Mouse (Mus musculus): ENCODE measurements at regions not wholly inside any gene's neighbourhood (a gene's known extent, or its start where the extent isn't known, plus 50 kb on each side); places are given as distances from the start of the nearest gene placed in this dataset.

DNA sequence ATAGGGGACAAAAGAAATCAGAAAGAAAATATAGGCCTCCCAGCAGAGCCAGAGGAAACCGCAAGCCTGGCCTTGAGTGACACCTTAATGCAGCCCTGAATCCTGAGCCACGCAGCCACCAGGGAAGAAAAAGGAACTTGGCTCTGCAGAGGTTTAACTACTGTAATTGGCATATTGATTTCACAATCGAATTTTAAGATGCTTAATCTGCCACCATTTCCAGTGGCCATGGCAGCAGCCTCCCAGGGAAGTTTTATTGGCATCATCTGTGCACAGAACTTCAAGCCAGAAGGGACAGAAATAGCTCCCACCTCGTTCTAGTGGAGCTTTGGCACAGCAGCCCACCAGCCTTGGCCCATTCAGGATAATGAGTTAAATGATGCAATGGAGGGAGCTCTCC lies 117.1 kb upstream of the Hs6st1 start:
- no peaks in the 10 kb centered on the region for H3K27me3 ChIP-seq (ENCODE audit: control insufficient read depth, insufficient read depth, insufficient read length)
- no peak for TF ChIP-seq TCF12 (IDR thresholded peaks at IDR 0.05; ENCODE audit: insufficient read depth, poor library complexity, severe bottlenecking)
- no peak for TF ChIP-seq MAX (IDR thresholded peaks at IDR 0.05; ENCODE audit: low read depth)
- TF ChIP-seq MYOD1 (IDR thresholded peaks at IDR 0.05; ENCODE audit: control insufficient read depth in 1 of 3, insufficient read length in 2 of 3, low read depth in 2 of 3) = no peak
- TF ChIP-seq USF1 (IDR thresholded peaks at IDR 0.05; ENCODE audit: low read depth) = no peak
- no peak for TF ChIP-seq TCF3 (IDR thresholded peaks at IDR 0.05; ENCODE audit: insufficient read length, low read depth)
- TF ChIP-seq E2F4 (IDR thresholded peaks at IDR 0.05; ENCODE audit: insufficient read depth) = no peak
- no peak overlapping the region for H3ac ChIP-seq (ENCODE audit: control insufficient read depth, insufficient read length)
- H3K4me3 ChIP-seq = no peak overlapping the region
- H3K79me2 ChIP-seq (ENCODE audit: control insufficient read depth, insufficient read depth) = no peaks in the 10 kb centered on the region
- no peak overlapping the region for H3K4me2 ChIP-seq (ENCODE audit: low read depth)
- H3K36me3 ChIP-seq (ENCODE audit: control insufficient read depth, insufficient read depth) = no peaks in the 10 kb centered on the region

GRCm38 (mm10) chr1:35953721-35954120 lies 114.5 kb upstream of the Hs6st1 start:
- Histone ChIP-seq H3K4me3 (no peak overlapping the region), H3ac (ENCODE audit: control insufficient read depth, insufficient read length) (no peak overlapping the region), H3K27me3 (ENCODE audit: control insufficient read depth, insufficient read depth, insufficient read length) (no peaks in the 10 kb centered on the region), H3K4me2 (ENCODE audit: low read depth) (no peak overlapping the region), H3K79me2 (ENCODE audit: control insufficient read depth, insufficient read depth) (no peaks in the 10 kb centered on the region), H3K36me3 (ENCODE audit: control insufficient read depth, insufficient read depth) (no peaks in the 10 kb centered on the region)
- TF ChIP-seq MYOG (IDR thresholded peaks at IDR 0.05; ENCODE audit: control insufficient read depth in 1 of 3, insufficient read depth in 1 of 3, insufficient read length in 2 of 3, low read depth in 2 of 3) (no peak), MYOD1 (IDR thresholded peaks at IDR 0.05; ENCODE audit: control insufficient read depth in 1 of 3, insufficient read length in 2 of 3, low read depth in 2 of 3) (no peak), CEBPB (IDR thresholded peaks at IDR 0.05; ENCODE audit: insufficient read depth, poor library complexity, severe bottlenecking) (no peak), SRF (IDR thresholded peaks at IDR 0.05; ENCODE audit: control insufficient read depth, insufficient read length, low read depth) (no peak), E2F4 (IDR thresholded peaks at IDR 0.05; ENCODE audit: insufficient read depth) (no peak), TCF12 (IDR thresholded peaks at IDR 0.05; ENCODE audit: insufficient read depth, poor library complexity, severe bottlenecking) (no peak), POLR2A (IDR thresholded peaks at IDR 0.05; ENCODE audit: insufficient read length, low read depth) (no peak), POLR2AphosphoS2 (IDR thresholded peaks at IDR 0.05; ENCODE audit: insufficient read length, low read depth) (no peak)

GRCm38 (mm10) chr1:35957425-35958372 lies 110.5 kb upstream of the Hs6st1 start:
- Histone ChIP-seq H3ac (ENCODE audit: control insufficient read depth, insufficient read length) (no peak overlapping the region), H3K4me2 (ENCODE audit: low read depth) (no peak overlapping the region), H3K27me3 (ENCODE audit: control insufficient read depth, insufficient read depth, insufficient read length) (no peaks in the 10 kb centered on the region), H3K36me3 (ENCODE audit: control insufficient read depth, insufficient read depth) (no peaks in the 10 kb centered on the region), H3K79me2 (ENCODE audit: control insufficient read depth, insufficient read depth) (no peaks in the 10 kb centered on the region), H3K4me3 (no peak overlapping the region)
- TF ChIP-seq MAX (IDR thresholded peaks at IDR 0.05; ENCODE audit: low read depth) (no peak), SRF (IDR thresholded peaks at IDR 0.05; ENCODE audit: control insufficient read depth, insufficient read length, low read depth) (no peak), MYOG (IDR thresholded peaks at IDR 0.05; ENCODE audit: control insufficient read depth in 1 of 3, insufficient read depth in 1 of 3, insufficient read length in 2 of 3, low read depth in 2 of 3) (no peak), E2F4 (IDR thresholded peaks at IDR 0.05; ENCODE audit: insufficient read depth) (no peak), CEBPB (IDR thresholded peaks at IDR 0.05; ENCODE audit: insufficient read depth, poor library complexity, severe bottlenecking) (no peak), REST (IDR thresholded peaks at IDR 0.05; ENCODE audit: insufficient read depth, insufficient read length) (no peak), POLR2A (IDR thresholded peaks at IDR 0.05; ENCODE audit: insufficient read length, low read depth) (no peak), TCF3 (IDR thresholded peaks at IDR 0.05; ENCODE audit: insufficient read length, low read depth) (no peak), USF1 (IDR thresholded peaks at IDR 0.05; ENCODE audit: low read depth) (no peak), POLR2AphosphoS2 (IDR thresholded peaks at IDR 0.05; ENCODE audit: insufficient read length, low read depth) (no peak), TCF12 (IDR thresholded peaks at IDR 0.05; ENCODE audit: insufficient read depth, poor library complexity, severe bottlenecking) (no peak), MYOD1 (IDR thresholded peaks at IDR 0.05; ENCODE audit: control insufficient read depth in 1 of 3, insufficient read length in 2 of 3, low read depth in 2 of 3) (no peak)

DNA sequence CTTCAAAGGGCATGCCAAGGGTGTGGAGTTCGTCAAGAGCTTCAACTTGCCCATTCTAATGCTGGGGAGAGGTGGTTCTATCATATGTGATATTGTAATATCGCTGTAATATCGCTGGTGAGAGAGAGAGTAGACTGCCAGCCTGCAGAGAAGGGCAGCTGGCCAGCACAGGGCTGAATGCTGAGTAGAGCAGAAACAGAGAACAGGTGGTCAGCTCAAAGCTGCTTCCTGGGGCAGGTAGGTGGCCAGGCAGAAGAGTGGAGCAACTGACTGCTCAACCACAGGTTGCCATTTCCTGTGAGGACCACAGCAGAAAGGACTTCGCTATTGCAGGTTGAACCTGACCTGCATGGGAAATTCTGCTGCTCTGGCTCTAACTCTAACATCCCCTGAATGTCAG lies 108.5 kb upstream of the Hs6st1 start:
- Histone ChIP-seq H3K4me2 (ENCODE audit: low read depth) (no peak overlapping the region), H3K27me3 (ENCODE audit: control insufficient read depth, insufficient read depth, insufficient read length) (no peaks in the 10 kb centered on the region), H3K4me3 (no peak overlapping the region), H3ac (ENCODE audit: control insufficient read depth, insufficient read length) (no peak overlapping the region), H3K36me3 (ENCODE audit: control insufficient read depth, insufficient read depth) (no peaks in the 10 kb centered on the region), H3K79me2 (ENCODE audit: control insufficient read depth, insufficient read depth) (no peaks in the 10 kb centered on the region)
- TF ChIP-seq MYOD1 (IDR thresholded peaks at IDR 0.05; ENCODE audit: control insufficient read depth in 1 of 3, insufficient read length in 2 of 3, low read depth in 2 of 3) (peak in 1 of 3 experiments; percentile 26), MYOG (IDR thresholded peaks at IDR 0.05; ENCODE audit: control insufficient read depth in 1 of 3, insufficient read depth in 1 of 3, insufficient read length in 2 of 3, low read depth in 2 of 3) (peak in 1 of 3 experiments; percentile 35), REST (IDR thresholded peaks at IDR 0.05; ENCODE audit: insufficient read depth, insufficient read length) (no peak)

DNA sequence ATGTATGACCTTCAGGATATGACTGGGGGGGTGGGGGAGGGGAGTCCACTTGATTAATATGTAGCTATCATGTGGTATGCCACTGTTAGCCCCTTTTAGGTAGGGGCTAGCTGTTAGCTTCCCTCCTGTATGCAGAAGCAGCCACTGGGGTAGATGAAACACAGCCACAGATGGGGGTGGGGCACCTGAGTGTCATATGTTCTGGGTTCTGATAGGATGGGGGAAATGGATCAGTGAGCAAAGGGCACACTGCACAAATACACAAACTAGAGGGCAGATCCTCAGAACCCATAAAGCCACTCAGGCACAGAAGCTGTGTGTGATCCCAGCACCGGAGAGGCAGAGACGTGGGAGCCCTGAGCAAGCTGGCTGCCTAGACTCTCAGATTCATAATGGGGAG lies 107.4 kb upstream of the Hs6st1 start:
- H3ac ChIP-seq (ENCODE audit: control insufficient read depth, insufficient read length) = no peak overlapping the region
- no peaks in the 10 kb centered on the region for H3K27me3 ChIP-seq (ENCODE audit: control insufficient read depth, insufficient read depth, insufficient read length)
- no peak overlapping the region for H3K4me2 ChIP-seq (ENCODE audit: low read depth)
- TF ChIP-seq SRF (IDR thresholded peaks at IDR 0.05; ENCODE audit: control insufficient read depth, insufficient read length, low read depth) (no peak), TCF12 (IDR thresholded peaks at IDR 0.05; ENCODE audit: insufficient read depth, poor library complexity, severe bottlenecking) (no peak), CEBPB (IDR thresholded peaks at IDR 0.05; ENCODE audit: insufficient read depth, poor library complexity, severe bottlenecking) (no peak), MAX (IDR thresholded peaks at IDR 0.05; ENCODE audit: low read depth) (no peak), USF1 (IDR thresholded peaks at IDR 0.05; ENCODE audit: low read depth) (no peak), MYOG (IDR thresholded peaks at IDR 0.05; ENCODE audit: control insufficient read depth in 1 of 3, insufficient read depth in 1 of 3, insufficient read length in 2 of 3, low read depth in 2 of 3) (no peak), REST (IDR thresholded peaks at IDR 0.05; ENCODE audit: insufficient read depth, insufficient read length) (no peak), MYOD1 (IDR thresholded peaks at IDR 0.05; ENCODE audit: control insufficient read depth in 1 of 3, insufficient read length in 2 of 3, low read depth in 2 of 3) (no peak), TCF3 (IDR thresholded peaks at IDR 0.05; ENCODE audit: insufficient read length, low read depth) (no peak), POLR2AphosphoS2 (IDR thresholded peaks at IDR 0.05; ENCODE audit: insufficient read length, low read depth) (no peak)
- no peaks in the 10 kb centered on the region for H3K79me2 ChIP-seq (ENCODE audit: control insufficient read depth, insufficient read depth)
- H3K4me3 ChIP-seq = no peak overlapping the region
- no peaks in the 10 kb centered on the region for H3K36me3 ChIP-seq (ENCODE audit: control insufficient read depth, insufficient read depth)
